Mouse (Mus musculus): ENCODE results near the gene P3h1.

P3h1 gene

GRCm38 (mm10) chr4:119239181-119239682, 6.5 kb downstream of the P3h1 start:
- DNase-seq = no peak

GRCm38 (mm10) chr4:119241664-119242063, 8.9 kb downstream of the P3h1 start:
- no peak for DNase-seq

DNA sequence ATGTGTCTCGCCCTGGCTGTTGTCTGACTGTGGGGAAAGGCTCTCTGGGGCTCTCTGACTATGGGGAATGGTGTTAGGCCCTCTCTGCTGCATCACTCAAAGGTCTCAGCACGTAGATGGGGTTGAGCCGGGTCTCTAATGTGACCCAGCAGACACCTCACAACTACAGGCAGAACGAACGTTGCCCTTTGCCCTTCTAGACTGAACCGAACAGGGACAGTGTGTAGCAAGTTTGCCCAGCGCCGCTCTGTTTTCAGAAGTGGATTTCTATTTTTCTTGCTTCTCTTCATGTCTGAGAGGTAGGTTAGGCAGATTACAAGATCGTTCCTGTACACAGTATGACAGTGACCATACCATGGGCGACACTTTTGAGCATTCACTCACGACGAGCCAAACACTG, 9.9 kb downstream of the P3h1 start:
- no peak for DNase-seq

DNA sequence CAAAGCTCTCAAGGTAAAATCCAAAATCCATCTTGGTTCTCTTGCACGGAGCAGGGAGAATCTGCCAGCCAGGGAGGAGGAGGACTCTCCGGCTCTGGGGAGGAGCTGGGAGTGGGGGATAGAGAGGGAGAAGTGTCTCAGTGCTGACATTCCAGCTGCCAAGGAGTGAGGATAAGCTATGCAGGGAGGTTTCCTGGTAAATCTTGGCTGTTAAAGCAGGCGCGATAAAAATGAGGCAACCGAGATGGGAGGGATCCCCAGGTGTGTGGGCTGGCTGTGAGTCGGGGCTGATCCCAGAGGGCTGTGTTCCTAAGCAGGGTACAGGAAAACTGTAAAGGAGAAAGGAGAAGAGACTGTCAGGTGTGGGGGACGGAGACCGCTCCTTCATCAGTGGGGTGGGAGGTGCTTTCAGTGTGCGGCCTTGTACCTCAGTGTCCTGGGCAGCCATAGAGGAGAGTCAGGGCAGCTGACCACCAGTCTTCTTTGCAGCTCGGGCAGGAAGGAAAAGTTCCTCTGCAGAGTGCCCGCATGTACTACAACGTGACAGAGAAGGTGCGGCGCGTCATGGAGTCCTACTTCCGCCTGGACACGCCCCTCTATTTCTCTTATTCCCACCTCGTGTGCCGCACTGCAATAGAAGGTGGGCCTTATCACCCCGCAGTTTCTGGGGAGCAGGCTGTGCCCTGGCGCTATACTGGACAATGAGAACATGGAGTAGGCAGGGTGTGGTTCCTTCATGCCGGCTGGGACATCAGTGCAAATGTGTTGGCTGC, 11.9 kb downstream of the P3h1 start:
- DNase-seq = no peak

GRCm38 (mm10) chr4:119245556-119245955, 12.8 kb downstream of the P3h1 start:
- no peak for DNase-seq

DNA sequence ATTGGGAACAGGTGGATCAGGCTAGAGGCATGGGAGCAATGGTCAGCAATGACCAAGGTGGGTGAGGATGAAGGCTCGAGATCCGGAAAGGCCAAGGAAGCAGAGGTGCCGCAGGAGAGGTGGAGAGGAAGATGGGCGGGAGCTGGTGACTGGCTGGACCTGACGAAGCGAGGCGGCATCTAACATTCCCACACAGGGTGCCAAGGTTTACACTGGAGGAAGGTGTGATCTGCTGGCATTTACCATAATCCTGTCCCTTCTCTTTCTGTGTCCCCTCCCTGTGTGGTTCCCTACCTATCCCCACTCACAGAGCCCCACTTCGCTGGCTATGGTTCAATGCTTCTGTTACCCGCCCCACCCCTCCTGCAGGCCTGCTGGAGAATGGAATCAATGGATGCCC, 13.2 kb downstream of the P3h1 start:
- DNase-seq = no peak

- DNase-seq = peak in 1 of 2 experiments; percentile 31
Observed at GRCm38 (mm10) chr4:119246688-119247225, 14.0 kb downstream of the P3h1 start.

DNA sequence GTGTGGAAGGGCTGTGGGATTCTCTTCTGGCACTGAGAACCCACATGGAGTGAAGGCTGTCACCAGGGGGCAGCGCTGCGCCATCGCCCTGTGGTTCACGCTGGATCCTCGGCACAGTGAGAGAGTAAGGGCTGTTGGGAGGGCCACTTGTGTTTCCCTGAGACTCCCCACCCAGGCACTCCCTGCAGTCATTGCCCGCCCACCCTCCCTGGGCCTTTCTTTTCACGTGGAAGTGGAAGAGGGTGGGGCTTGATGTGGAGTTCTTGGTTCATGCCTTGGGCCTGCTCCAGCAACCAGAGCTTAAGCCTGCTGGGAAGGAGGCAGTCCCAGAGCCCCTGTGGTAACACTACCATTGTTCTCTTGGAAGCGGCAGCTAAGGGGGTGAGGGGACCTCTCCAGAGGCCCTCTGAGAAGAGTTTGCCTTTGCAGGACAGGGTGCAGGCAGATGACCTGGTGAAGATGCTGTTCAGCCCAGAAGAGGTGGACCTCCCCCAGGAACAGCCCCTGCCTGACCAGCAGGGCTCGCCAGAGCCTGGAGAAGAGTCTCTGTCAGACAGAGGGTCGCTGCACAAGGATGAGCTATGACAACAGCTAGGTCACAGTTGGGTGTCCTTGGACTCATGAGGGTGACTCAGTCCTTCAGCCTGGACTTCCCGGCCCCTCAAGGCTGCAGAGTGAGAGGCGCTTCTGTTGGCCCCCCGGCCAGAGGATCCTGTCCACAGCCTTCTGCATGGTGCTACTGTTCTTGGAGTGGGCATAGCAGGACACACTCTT, 14.9 kb downstream of the P3h1 start:
- peak; percentile 48 to 55 for DNase-seq

DNA sequence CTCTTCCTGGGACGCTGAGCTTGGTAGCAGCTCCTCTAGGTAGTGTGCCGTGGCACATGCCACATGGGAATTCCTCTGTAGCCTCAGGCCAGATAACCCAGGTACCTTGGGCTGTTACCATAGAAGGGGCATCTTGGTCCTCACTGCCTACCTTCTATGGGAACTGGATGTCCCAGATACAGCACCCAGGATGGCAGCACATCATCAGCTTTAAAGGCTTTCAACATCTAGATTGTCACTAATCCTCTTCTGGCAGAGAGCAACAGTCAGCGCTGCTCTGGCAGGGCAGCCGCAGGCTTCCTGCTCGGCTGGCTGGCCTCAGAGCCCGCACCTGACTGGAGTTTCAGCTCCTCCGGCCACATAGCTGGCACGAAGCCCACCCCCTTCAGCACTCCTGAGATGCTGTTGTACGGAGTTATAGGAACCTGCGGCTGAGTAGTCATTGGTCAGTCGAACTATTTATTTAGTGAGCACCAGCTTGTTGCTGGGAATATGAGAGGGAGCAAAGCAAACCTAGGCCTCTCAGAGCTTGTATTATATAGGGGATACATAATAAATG, 15.8 kb downstream of the P3h1 start:
- no peak for DNase-seq

GRCm38 (mm10) chr4:119252025-119252808, 19.5 kb downstream of the P3h1 start:
- no peak for DNase-seq

DNA sequence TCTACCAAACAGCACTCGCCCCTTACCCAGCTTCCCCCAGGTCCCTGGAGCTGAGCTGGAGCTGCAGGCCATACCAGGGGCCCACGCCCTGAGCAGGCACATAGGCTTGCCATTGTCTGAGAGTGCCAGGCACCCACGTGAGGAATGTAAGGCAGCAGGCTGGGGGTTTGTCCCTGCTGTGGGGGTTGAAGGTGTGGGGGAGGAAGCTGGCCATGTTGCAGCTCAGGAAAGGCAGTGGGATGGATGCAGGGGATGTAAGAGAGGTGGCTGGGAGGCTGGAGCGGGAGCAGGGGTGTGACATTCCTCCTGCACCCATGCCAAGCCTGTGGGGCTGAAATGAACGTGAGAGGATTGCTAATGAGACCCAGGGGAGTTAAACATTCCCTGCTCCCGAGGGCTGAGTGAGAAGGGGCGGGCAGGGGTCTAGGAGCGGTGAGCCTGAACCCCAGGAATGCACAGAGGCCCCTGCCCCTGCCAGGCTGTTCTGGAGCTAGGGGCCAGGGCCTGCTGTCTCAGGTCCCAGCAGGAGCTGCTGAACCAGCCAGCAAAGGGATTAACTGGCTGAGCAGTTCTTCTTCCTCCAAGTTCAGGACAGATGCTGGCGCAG, 21.4 kb downstream of the P3h1 start:
- no peak for DNase-seq

GRCm38 (mm10) chr4:119255351-119255750, 22.6 kb downstream of the P3h1 start, which contains the start of gene Cldn19:
TSS of gene Cldn19 (plus strand) at chr4:119255414.
- no peak for DNase-seq

DNA sequence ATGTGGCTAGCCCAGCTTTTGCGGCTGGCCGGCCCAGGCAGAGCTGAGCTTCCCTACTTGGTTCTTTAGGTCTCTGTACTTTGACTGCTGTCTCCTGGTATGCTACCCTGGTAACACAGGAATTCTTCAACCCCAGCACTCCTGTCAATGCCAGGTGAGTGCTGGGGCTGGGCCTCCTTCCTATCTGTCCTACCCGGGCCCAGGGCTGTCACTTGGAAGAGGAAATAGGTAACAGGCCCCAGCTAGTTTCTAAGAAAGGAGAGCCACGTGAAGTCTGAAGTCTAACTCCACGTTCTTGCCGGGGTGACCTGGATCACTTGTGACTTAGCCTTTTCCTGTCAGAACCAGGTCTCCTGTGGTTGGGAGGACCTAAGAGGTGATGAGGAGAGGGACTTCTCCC, 24.4 kb downstream of the P3h1 start:
- no peak for DNase-seq

GRCm38 (mm10) chr4:119259344-119260254, 26.9 kb downstream of the P3h1 start:
- DNase-seq = no peak

GRCm38 (mm10) chr4:119261087-119261713, 28.5 kb downstream of the P3h1 start:
- DNase-seq = no peak

DNA sequence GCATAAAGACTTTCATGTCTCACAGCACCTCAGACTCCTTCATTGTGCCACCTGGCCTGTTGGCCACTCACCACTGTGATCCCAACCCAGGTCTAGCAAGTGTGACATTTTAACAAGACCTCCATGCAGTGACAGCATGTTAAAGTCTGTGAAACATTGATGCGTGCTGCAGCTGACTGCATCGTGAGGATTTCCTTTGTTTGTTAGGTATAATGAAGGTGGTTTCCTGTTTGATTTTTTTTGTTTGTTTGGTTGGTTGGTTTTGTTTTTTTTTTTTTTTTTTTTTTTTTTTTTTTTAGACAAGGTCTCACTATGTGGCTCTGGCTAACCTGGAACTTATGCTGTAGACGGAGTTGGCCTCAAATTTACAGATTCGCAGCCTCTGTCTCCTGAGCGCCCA, 29.8 kb downstream of the P3h1 start:
- no peak for DNase-seq

GRCm38 (mm10) chr4:119263459-119263858, 30.7 kb downstream of the P3h1 start:
- no peak for DNase-seq

DNA sequence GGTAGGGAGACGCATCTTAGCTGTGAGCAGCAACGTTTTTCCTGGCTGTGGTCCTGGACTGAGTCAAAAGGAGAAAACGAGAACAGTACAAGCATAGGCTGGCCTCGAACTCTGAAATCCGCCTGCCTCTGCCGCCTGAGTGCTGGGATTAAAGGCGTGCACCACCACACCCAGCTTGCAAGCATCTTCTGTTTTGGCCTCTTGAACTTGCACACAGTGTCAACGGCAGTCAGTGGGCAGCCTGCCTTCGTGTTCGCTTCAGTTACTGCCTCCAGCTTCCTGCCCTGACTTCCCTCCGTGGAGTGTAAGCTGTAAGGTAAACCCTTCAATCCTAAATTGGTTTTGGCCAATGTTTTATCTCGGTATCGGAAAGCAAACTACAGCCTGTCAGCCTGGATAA, 33.9 kb downstream of the P3h1 start:
- DNase-seq = no peak

DNA sequence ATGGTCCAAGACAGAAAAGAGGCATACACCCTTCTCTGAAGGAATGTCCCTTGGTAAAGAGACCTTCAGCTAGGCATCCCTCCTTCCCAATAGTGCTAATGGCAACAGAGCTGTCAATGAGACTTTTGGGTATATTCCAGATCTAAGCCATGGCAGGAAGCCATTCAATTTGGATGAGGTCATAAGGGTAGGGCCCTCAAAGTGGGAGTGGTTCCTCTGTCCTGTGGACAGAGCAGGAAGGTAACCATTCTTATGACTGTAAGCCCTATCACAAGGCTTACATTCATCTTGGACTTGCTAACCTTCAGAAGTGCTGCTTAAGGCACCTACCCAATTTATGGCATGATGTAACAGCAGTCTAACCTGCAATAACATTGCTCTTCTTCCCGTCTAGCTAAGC, 41.9 kb downstream of the P3h1 start:
- no peak for DNase-seq

GRCm38 (mm10) chr4:119275226-119275625, 42.5 kb downstream of the P3h1 start:
- no peak for DNase-seq
